Mouse (Mus musculus) ES-E14 (cell line): ENCODE measurements at regions not wholly inside any gene's neighbourhood (a gene's known extent, or its start where the extent isn't known, plus 50 kb on each side); places are given as distances from the start of the nearest gene placed in this dataset.

ENCODE experiments used
- CHD2 ChIP-seq: IDR thresholded peaks from 2 replicates; pipeline ENCODE4 v1.6.1; 2014; ENCODE audit warnings: mild to moderate bottlenecking, low read depth, low read length, inconsistent platforms
- HCFC1 ChIP-seq: IDR thresholded peaks from 2 replicates; pipeline ENCODE4 v1.6.1; 2012; ENCODE audit warnings: low read length, inconsistent platforms, borderline replicate concordance; ENCODE audit not compliant: insufficient read depth
- ZC3H11A ChIP-seq: IDR thresholded peaks from 2 replicates; pipeline ENCODE4 v1.6.1; 2012; ENCODE audit warnings: low read depth, mild to moderate bottlenecking, inconsistent platforms, low read length, borderline replicate concordance

DNA sequence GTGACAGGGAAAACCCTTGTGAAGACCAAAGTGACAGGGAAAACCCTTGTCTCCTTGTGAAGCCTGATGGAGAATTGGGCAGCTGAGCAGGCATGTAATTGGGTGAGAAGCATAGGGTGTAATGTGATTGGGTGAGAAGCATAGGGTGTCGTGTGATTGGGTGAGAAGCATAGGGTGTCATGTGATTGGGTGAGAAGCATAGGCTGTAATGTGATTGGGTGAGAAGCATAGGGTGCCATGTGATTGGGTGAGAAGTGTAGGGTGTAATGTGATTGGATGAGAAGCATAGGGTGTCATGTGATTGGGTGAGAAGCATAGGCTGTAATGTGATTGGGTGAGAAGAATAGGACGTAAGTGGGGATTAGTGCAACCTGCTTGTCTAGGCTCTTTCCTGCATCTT lies 67.5 kb downstream of the Enc1 start:
- no peak for TF ChIP-seq ZC3H11A
- no peak for TF ChIP-seq HCFC1
- TF ChIP-seq CHD2: peak; percentile 62; the same call in 1 of the 2 replicates
